Mouse (Mus musculus): ENCODE results near the gene Pla2g6.
A peak's percentile ranks its signal among the peaks of the same experiment; 100 is the strongest.

Pla2g6 gene

DNA sequence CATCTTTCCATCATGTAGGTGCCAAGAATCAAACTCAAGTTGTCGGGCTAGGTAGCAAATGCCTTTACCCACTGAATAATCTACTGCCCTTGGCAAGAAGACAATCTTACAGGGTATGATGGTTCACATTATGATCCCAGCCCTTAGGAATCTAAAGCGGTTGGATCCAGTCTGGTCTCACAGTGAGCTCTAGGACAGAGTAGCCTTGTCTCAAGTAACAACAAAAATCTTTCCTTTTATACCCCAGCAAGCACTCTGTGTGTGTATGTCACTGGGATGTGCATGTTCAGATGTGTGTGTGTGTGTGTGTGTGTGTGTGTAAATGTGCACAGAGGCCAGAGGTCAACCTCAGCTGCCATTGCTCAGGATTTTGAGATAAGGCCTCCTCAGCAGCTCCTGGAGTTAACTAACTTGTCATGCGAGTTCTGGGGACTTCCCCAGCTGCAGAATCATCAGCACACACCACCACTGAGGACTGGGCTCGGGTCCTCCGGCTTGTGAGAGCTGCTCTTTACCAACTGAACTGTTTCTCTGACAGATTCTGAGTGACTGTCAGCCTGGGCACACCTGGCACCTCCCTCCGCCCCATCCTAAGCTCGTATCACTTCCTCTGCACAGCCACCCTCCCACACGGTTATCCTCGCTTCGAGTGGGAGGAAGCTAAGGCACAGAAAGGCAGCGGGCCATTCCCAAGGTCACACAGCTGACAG lies 5.8 kb downstream of the Pla2g6 start:
- peak; percentile 60 for DNase-seq (ENCODE audit: low spot score)

DNA sequence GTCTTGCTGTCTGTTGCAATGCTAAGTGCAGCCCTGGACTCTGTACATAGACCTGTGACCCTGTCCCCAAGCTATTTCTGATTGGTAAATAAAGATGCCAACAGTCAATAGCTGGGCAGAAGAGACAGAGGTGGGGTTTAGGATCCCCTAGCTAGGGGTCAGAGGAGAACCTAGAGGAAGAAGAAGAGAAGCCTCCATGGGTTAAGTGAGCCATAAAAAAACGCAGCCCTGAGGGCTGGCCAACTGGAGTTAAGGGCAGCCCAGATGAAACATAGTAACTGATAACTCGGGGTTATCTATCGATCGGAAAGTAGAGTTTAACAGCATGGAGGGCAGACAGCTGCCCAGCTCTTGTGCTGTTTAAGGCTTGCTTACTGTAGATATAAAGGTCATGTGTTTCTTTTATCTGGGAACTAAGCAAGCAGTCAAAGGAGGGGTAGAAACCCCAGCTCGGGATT lies 6.4 kb downstream of the Pla2g6 start:
- no peak for DNase-seq (ENCODE audit: low spot score)

DNA sequence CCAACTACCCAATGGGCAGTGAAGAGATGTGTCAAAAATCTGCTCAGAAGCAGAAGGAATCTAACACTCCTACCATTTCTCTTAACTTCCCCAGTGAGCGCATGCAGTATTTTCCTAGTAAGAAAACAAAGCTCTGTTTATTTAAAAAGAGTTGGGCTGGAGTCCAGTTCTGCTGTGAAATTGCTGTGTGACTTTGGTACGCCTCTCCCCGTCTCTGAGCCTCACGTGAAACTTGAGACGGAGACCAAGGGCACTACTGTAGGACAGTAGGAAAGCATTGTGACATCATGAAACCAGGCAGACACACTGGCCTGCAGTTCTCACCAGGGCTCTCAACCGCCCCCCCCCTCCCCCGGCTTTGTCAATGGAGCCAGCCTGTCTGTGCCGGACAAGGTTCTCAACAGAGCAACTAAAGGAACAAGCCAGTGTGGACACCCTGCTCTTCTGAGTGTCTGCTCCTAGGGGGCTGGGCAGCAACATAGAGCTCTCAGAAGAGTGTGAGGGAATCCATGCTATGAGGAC lies 14.3 kb downstream of the Pla2g6 start:
- DNase-seq (ENCODE audit: low spot score) = no peak

DNA sequence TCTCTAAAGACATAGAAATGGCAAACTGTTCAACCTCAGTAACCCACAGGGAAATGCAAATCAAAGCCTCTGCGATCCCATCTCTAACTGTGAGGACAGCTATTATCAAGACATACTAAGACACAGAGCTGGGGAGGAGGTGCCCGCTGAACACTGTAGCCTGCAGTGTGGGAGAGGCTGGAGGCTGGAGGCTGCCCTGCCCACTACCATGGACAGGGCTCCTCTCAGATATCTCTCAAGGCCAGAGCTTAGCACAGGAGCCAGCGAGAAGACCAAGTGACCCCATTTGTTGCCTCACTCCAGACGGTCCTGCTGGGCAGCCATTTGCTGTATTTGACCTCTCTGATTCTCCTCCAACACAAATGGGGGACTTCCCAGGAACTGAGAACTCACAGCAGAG lies 20.3 kb downstream of the Pla2g6 start:
- peak; percentile 63 for DNase-seq (ENCODE audit: low spot score)

DNA sequence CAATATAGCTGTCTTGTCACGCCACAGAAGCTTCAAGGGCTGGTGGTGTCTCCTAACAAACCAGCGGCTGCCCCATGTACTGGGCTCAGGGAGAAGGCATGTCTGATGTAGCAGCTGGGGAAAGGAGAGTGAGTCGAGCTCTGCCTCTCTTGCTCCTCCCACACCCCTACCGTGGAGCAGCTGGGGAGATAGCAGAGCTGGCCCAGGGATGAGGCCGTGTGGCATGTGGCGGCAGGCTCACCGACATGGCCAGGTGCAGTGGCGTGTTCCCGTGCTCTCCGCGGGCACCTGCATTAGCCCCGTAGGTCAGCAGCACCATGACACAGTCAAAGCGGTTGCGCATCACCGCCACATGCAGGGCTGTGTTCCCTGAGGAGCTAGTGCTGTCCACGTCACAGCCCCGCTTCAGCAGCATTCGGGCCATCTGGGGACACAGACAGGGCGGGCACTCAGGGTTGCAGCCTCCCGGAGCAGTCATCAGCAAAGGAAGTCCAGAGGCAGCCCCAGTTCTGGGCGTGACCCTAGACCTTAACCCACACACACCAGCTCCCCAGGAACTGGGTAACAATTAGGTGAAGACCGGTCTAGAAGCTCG lies 22.1 kb downstream of the Pla2g6 start:
- no peak for DNase-seq (ENCODE audit: low spot score)

DNA sequence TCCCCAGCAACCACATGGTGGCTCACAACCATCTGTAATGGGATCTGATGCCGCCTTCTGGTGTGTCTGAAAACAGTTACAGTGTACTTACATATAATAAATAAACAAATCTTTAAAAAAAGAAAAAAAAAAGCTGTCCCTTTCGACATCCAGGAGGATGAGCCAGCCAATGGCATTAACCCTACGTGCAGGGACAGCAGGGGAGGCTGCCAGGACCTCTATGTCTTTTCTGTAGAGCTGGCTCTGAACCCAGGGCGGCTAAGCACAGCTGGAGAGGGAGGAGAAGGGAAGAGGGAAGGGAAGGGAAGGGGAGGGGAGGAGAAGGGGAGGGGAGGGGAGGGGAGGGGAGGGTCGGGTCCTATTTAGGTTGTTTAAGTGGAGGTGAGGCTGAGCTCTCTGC lies 23.4 kb downstream of the Pla2g6 start:
- DNase-seq (ENCODE audit: low spot score) = no peak

DNA sequence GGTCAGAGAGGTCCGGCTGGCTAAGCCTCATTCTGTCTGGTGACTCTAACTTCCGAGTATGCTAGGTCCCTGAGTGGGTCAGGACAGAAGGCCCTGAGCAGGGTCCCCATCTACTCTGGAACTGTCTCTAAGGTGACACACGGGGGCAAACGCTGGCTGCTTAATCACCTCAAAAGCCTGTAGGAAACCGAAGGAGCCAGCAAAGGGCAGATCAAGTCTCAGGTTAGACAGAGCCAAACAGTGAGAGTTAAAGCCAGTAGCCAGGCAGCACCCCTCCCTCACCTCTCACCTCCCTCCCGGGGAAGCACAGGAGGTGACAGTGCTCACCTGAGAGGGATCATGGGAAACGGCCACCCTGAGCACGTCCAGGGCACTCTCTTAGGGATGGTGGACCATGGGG lies 24.5 kb downstream of the Pla2g6 start:
- no peak for DNase-seq (ENCODE audit: low spot score)

DNA sequence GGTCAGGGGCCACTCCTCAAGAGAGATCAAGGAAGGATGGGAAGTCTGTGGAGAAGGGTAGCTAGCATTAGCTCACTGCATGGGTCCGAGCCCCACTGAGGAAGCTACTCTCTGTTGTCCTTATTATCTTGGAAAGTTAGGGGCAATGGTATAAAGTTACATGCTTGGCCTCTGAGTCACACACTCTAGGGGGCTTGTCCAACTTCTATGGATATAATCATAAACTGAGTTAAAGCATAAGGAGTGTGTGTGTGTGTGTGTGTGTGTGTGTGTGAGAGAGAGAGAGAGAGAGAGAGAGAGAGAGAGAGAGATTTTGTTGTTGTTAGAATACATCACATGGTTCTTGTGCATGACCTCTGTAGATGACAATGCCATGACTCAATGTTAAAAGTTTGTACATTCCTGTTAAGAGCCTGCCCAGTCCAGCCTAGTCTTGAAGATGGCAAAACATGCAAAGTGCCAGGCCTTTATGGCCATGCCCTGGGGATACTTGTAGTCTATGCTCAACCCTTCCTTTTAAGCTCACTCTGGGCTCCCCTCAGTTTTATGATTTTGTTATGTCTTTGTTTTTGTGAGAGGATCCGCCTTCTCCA lies 28.5 kb downstream of the Pla2g6 start:
- DNase-seq (ENCODE audit: low spot score) = no peak

DNA sequence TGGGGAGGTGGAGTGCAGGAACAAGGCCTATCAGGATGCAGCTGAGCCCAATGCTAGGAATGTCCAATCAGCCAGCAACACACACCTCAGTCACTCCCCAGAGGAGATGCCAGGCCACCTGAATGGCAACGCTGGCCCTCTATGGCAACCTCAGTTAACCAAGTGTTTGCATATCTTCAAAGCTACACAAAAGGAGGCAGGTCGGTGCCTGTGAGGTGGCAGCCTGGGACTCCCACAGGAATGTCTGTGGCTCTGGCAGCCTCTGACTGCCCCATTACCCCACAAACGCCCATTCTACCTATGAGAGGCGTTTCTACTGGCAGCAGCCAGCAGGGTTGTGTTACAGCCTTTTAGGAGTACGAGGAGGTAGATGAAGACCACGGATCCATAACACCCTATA lies 29.6 kb downstream of the Pla2g6 start:
- no peak for DNase-seq (ENCODE audit: low spot score)

DNA sequence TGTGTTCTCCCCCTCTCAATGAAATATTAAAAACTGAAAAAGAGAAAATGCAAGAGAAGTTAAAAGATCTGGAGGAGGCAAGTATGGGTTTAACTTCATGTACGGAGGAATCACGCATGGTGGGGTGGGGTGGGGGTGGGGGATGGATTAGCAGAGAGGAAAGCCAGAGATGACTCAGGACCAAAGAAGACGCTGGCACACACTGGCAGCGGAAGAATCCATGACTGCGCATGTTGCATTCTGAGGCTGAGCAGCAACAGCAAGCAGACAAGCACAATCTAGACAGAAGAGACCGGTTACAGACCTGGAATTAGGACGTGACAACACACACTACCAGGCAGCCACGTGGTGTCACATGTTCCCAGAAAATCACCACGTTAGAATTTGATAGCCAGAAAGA lies 35.4 kb downstream of the Pla2g6 start:
- no peak for DNase-seq (ENCODE audit: low spot score)

DNA sequence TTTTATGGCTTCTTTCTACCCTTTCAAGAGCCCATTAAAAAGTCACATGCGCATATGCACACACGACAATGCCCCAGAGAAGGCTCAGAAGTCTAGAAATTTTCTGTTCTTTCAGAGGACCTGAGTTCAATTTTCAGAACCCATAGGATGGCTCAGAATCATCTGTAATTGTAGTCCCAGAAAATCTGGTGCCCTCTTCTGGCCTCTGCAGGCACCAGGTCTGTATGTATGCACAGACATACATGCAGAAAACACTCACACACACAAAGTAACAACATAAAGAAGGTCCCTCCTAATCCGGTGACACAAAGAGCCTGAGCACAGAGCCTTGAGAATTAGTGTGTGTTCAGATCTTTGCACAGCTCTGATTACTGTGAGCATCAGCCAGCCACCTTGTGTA lies 37.9 kb downstream of the Pla2g6 start:
- DNase-seq (ENCODE audit: low spot score) = no peak

DNA sequence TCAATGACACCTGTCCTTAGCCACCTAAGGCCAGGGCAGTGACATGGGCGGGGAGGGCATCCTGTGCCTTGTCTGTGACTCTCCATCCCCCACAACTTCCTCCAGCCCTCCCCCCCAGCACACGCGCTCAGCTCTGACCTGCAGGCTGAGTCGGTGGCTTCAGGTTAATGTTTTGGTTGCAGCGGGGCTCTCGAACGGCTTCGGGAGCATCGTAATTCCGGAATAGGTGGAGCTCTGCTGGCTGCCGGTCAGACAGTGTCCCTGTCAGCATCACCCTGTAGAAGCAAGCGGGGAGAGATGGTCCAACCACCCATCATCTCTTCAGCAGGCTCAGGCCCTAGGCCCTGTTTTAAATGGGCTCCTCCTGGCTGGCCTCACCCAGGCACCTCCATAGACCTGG lies 38.7 kb downstream of the Pla2g6 start:
- no peak for DNase-seq (ENCODE audit: low spot score)

DNA sequence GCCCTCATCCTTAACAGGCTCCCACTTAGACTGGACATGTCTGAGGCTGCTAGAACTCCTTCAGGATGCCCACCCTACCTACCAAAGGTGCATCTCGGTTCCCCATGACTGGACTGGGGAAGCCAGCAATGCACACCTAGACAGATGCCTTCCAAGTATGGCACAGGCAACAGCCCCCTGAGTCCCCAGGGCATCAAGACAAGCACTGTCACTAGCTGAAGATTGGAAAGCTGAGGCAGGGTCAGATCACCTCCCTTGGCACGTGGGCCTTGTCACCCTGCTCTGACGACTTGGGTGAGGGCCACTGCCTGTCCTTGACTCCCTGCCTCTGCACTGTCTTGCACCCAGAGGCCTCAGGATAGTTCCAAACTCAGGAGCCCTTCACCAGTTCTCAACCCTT lies 39.8 kb downstream of the Pla2g6 start:
- no peak for DNase-seq (ENCODE audit: low spot score)

DNA sequence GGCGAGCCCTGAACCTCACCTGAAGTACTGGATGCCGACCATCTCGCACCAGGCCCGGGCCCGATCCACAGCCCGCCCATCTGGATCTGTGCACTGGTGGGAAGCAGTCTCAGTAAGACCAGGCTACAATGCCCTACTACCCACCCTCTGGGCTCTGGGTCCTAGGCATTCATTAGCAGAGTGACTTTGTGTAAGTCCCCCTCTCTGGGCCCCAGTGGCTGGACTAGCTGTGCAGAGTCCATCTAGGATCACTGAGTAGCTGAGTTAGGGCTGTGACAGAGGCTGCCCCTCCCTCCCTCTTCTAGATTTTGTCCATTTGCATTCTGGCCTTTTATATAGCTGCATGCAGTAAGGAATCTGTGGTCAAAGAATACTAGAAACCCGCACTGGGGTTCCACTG lies 41.1 kb downstream of the Pla2g6 start:
- no peak for DNase-seq (ENCODE audit: low spot score)

DNA sequence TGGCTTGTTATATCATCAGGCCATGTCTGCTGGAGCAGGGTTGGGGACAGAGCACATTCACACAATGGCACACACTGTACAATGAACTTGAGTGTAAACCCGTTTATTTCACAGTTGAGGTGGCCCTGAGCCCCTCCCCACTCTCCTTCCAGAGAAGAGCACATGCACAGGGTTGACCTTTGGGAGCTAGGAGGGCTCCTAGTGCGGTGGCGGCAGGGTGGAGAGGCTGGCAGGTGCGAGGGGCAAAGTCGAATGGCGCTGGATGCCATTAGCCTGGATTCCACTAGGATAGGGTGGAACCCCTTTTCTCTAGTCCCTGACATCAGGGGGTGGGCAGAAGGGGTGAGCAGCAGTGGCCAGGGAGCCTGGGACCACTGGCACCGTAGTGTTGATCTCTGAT lies 42.0 kb downstream of the Pla2g6 start:
- DNase-seq (ENCODE audit: low spot score) = no peak

DNA sequence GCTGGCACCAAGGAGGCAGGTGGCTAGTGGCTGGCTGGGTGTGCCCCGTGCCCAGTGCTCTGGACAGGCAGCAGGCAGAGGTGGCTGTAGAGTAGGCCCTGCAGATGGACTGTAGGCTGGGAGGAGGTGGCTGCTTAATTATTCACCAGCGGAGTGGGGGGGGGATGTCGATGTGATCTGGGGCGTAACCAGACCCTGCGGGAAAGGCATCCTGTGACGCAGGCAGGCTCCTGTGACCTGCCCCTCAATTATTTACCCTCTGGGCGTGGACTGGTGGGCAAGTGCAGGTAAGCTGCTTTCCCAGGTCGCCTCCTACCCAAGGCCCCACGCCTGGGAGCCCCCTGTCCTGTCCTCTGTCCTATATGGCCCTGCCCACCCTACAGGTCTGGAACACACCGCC lies 42.8 kb downstream of the Pla2g6 start, which contains the start of gene Baiap2l2:
TSS of gene Baiap2l2 (minus strand) at position 139 of the 400 bp plus-strand sequence.
- no peak for DNase-seq (ENCODE audit: low spot score)

DNA sequence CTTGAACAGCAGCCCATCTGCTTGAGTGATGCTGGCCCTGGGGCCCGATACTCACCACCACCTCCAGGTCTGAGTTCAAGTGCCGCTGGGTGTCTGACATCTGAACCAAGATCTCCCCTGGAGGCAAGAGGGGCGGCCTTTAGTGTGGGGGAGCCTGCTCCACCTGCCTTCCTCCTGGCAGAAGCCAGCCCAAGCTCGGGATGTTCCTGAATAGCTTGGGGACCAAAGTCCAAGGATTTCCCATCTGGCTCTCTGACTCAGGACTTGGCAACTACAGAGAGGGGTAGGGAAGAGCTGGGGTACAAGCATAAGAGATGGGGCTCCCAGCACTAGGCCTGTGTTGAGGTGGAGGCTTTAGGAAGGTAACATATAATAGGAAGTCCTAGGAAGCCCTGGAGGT lies 44.8 kb downstream of the Pla2g6 start:
- no peak for DNase-seq (ENCODE audit: low spot score)

DNA sequence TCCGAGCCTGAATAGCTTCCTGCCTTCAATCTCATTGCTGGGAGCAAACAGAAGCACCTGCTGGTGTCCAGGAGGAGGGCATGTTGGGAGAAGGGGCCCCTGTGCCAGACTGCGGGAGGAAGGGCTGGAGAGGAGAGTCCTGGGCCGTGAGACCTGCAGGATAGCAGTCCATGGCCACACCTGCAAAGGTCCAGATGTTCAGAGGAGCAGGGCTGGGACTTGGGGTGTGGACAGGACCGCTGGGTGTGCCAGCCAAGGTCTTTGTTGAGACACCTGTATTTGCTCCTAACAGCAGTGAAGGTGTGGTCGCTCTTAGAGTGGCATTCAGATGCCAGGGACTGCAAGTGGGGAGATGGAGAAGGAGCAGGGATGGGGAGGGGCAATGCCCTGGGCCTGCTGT lies 45.8 kb downstream of the Pla2g6 start:
- no peak for DNase-seq (ENCODE audit: low spot score)

DNA sequence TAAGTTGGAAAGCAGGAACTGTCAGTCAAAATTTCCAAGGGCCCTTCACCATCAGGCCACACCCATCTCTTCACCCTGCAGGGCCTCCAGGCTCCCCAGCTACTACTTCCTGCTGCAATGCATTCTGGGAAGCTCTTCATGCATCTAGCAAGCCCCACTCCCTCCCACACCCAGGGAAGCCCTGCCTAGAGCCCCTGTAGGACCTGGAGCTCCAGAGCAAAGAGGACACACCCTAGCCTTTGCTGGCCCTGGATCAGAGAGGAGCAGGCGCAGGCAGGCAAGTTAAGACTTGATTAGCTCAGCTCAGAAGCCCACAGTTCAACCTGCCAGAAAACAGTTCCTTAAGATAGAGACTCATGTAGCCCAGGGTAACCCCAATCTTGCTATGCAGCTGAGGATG lies 46.8 kb downstream of the Pla2g6 start:
- no peak for DNase-seq (ENCODE audit: low spot score)

DNA sequence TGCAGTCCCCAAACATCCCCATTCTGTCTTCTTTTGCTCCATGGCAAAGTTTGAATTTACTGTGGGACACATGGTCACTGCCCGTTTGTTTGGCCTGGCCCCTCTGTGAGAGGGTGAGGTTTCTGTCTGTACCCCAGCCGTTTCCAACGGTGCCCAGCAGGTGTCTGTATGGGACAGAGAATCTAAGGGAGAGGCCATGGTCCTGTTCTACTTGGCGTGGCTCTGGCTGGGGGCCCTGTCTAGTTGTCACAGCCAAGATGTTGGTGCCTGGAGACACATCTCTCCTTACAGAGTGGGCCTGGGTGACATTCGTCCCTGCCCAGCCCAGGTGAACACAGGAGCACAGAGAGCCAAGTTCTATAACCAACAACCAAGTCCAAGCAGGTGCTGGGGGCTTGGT lies 47.3 kb downstream of the Pla2g6 start:
- no peak for DNase-seq (ENCODE audit: low spot score)

DNA sequence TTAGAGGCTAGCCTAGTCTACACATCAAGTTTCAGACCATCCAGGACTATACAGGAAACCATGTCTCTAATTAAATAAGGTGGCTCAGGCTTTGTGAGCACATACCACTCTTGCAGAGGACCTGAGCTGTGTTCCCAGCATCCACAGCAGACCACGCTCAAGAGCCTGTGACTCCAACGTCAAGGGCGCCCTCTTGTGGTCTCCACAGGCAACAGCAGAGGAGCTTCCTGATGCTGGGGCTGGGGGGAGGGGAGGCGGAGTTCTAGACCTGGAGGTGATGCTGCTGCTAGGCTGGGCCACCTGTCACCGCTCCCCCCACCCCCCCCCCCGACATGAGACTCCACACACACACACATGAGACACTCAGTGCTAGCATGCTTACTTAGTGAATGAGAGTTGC lies 48.0 kb downstream of the Pla2g6 start:
- DNase-seq (ENCODE audit: low spot score) = peak; percentile 70

DNA sequence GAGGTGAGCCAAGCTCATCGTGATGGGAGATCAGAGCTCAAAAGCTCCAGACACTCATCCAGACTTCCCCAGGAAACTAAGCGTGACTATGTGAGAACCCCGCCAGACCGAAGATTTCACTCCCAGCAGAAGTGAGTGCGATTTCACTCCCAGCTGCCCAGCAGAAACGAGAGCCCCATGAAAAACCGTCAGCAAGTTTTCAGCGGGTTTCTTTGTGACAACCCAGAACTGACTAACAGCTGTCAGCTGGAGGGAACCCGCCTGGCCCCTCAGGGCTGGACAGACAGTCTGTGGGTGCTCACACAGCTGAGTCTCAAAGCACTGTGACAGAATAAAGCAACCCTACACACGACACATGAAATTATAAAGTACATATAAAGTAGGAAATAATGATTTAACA lies 50.5 kb downstream of the Pla2g6 start:
- DNase-seq (ENCODE audit: low spot score) = no peak

DNA sequence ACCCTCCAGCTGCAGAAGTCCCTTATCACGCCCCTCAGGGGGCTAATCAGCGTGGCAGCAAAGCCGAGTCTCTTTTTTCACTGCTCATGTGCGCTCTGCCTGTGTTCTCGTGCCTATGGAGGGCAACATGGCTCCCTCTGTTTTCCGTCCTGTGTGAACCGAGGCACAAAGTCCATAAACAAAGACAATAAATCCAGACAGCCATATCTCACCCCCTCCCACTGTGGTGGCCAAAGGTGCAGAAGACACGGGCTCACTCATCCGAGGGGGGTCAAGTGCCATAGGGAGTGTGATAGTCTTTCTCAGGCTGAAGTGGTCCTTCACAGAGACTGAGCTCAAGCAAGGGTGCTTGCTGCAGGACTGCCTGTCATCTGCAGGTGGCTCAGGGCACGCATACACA lies 55.2 kb downstream of the Pla2g6 start:
- DNase-seq (ENCODE audit: low spot score) = no peak

All from testis, postnatal 10 days (tissue).